Mouse (Mus musculus) heart, postnatal 0 days (tissue): ENCODE data around the gene Brinp2.

Source experiments
- CTCF ChIP-seq: IDR thresholded peaks from 2 replicates; pipeline ENCODE4 v1.5.1; 2016; ENCODE audit warnings: antibody characterized with exemption, control low read depth, low read depth
- EP300 ChIP-seq: IDR thresholded peaks from 2 replicates; pipeline ENCODE4 v1.6.1; 2016; ENCODE audit warnings: antibody characterized with exemption, low read depth

DNA sequence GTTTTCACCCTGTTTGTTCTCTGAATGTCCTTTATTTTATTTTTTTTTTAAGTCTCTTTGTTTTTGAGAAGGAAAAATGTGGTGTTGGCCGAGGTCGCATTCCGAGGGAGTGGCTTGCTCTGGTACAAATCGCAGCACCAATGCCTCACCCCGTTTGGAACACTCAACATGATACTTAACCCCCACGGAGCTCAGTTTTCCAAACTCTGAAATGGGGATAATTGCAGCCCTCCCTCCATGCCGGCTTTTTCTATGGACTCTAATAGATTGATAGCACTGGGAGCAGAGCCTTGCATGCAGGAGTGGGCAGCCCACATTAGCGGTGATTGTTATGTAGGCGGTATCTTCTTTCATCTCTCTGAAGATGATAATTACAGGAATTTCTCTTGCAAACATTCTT lies 140.5 kb downstream of the Brinp2 start:
- TF ChIP-seq CTCF (no peak), EP300 (no peak)
